Mouse (Mus musculus) cortical plate, adult 2 months (tissue): ENCODE data around the gene Gimap5. TPM values are rescaled to one million over a fixed set of nuclear protein-coding genes. Genes with fewer than 3 reads are reported as not detected.

Experiments
- H3K27ac ChIP-seq: fragments of 200-500 bp; 2 replicates; pipeline ENCODE4 v1.5.1; 2012; ENCODE audit warnings: low read length, control low read depth, inconsistent platforms; ENCODE audit not compliant: insufficient read depth
- H3K4me1 ChIP-seq: fragments of 200-500 bp; 2 replicates; pipeline ENCODE4 v1.6.1; 2011; ENCODE audit warnings: low read length; ENCODE audit not compliant: control insufficient read depth, insufficient read depth
- H3K4me3 ChIP-seq: fragments of 200-500 bp; 2 replicates; pipeline ENCODE4 v1.5.1; 2011; ENCODE audit warnings: mild to moderate bottlenecking, low read length, control low read depth; ENCODE audit not compliant: insufficient read depth
- CTCF ChIP-seq: fragments of 200-500 bp; IDR thresholded peaks from 2 replicates; pipeline ENCODE4 v1.5.1; 2011; ENCODE audit warnings: mild to moderate bottlenecking, control low read depth, low read length; ENCODE audit not compliant: insufficient read depth; ENCODE audit errors: extremely low read depth
- POLR2A ChIP-seq: fragments of 200-500 bp; IDR thresholded peaks from 2 replicates; pipeline ENCODE4 v1.6.1; 2011; ENCODE audit warnings: mild to moderate bottlenecking, low read length, control low read depth; ENCODE audit not compliant: insufficient read depth; ENCODE audit errors: extremely low read depth
- polyA plus RNA-seq: library from polyadenylated mRNA; depleted of rRNA; stranded (reverse); fragments of >200 nt; gene quantifications from 2 replicates; pipeline ENCODE4 v1.2.3, GENCODE M21; 2012; rRNA removed

Gimap5 gene
- polyA plus RNA-seq = 0.75 and 0.78 TPM in 2 replicates

- Histone ChIP-seq H3K4me1 (no peaks in the 10 kb centered on the region), H3K27ac (no peak within 1 kb of the TSS), H3K4me3 (no peak within 1 kb of the TSS)
- TF ChIP-seq CTCF (peak; percentile 57), POLR2A (no peak)
These were observed at the start of gene Gimap5 for GRCm38 (mm10) chr6:48745959-48746889. Gimap5 (plus strand) TSS chr6:48746197.

- no peak for TF ChIP-seq CTCF
- no peak for TF ChIP-seq POLR2A
- no peak overlapping the region; the same call in 1 of the 2 replicates for H3K27ac ChIP-seq
- H3K4me3 ChIP-seq = no peak overlapping the region
- H3K4me1 ChIP-seq = no peaks in the 10 kb centered on the region
These were observed 49.0 kb upstream of the Gimap5 start for GRCm38 (mm10) chr6:48696830-48697554.

GRCm38 (mm10) chr6:48697555-48697930 lies 48.5 kb upstream of the Gimap5 start:
- H3K27ac ChIP-seq = no peak overlapping the region; the same call in 1 of the 2 replicates
- no peaks in the 10 kb centered on the region for H3K4me1 ChIP-seq
- no peak for TF ChIP-seq POLR2A
- TF ChIP-seq CTCF = no peak
- no peak overlapping the region for H3K4me3 ChIP-seq

GRCm38 (mm10) chr6:48698066-48698856 lies 47.7 kb upstream of the Gimap5 start:
- Histone ChIP-seq H3K27ac (0 out of 2 replicates have a peak overlapping the region, but pooled peaks have one; percentile 1), H3K4me1 (no peaks in the 10 kb centered on the region), H3K4me3 (no peak overlapping the region)
- TF ChIP-seq CTCF (no peak), POLR2A (no peak)

GRCm38 (mm10) chr6:48698888-48699287 lies 47.1 kb upstream of the Gimap5 start:
- no peak overlapping the region for H3K4me3 ChIP-seq
- H3K27ac ChIP-seq = no peak overlapping the region
- no peaks in the 10 kb centered on the region for H3K4me1 ChIP-seq
- TF ChIP-seq POLR2A (no peak), CTCF (no peak)

GRCm38 (mm10) chr6:48700251-48701075 lies 45.5 kb upstream of the Gimap5 start:
- Histone ChIP-seq H3K4me3 (no peak overlapping the region), H3K27ac (peak overlapping the region; percentile 65; the same call in 1 of the 2 replicates), H3K4me1 (no peaks in the 10 kb centered on the region)
- TF ChIP-seq CTCF (no peak), POLR2A (no peak)

GRCm38 (mm10) chr6:48702146-48702545 lies 43.9 kb upstream of the Gimap5 start:
- TF ChIP-seq CTCF (no peak), POLR2A (no peak)
- H3K4me1 ChIP-seq = no peaks in the 10 kb centered on the region
- no peak overlapping the region for H3K4me3 ChIP-seq
- H3K27ac ChIP-seq = no peak overlapping the region

GRCm38 (mm10) chr6:48702601-48703000 lies 43.4 kb upstream of the Gimap5 start:
- TF ChIP-seq POLR2A = no peak
- TF ChIP-seq CTCF = no peak
- Histone ChIP-seq H3K4me1 (no peaks in the 10 kb centered on the region), H3K27ac (no peak overlapping the region), H3K4me3 (no peak overlapping the region)
